Mouse (Mus musculus): ENCODE data around the gene Myl12a.

The Myl12a gene

DNA sequence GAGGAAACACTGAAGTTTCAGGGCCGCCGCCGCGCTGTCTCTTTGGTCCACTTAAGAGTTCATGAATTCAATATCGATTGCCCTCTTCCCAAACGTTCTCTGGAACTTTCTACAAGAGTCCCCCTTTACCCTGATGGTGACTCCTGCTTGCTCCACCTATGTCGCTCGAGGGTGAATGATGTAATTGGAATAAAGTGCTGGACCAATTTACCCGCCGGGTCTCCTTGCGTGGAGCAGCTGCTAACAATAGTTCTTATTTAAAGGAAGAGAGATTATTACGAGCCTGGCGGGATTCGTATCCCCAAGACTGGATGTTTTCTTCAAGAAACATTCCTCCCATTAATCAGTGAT, at the start of gene Myl12a:
Gene Myl12a (minus strand): TSS at position 135 of the 351 bp plus-strand sequence.
- DNase-seq (ENCODE audit: low spot score in 2 of 2) = no peak

DNA sequence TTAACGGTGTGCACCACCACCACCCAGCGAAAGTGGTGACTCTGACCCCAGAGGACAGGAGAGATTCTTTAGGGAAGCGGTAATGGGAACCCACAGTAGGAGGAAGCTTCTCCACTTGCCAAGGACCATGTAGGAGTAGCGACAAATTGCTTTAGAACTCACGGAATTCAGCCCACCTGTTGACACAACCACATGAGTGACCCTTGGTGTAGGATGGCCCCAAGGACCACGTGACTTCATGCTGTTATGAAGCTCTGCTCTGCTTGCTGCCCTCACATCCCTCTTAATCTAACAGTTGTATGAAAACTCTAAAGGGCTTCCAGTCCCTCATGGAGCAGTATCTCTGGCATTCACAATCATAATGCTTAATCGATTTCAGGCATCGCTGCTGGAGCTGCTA, 46.6 kb upstream of the Myl12a start:
- no peak for DNase-seq (ENCODE audit: low spot score in 2 of 2)

DNA sequence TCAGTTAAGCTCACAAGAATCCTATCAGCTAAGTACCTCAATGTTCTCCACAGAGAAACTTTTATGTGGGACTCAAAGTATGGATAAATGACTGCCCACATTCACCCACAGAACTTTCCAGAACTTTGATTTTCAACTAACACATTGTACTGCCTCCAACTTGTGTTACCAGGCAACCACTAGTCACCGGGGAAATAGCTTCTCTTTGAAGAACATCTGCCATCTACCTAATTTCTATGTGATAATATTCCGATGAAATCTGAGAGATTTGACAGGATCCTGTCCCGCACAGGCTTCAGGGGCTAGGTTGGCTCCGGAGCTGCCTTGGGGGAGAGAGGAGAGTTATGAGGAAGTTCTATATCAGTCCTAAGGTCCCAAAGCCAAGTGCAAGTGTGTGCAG, 44.2 kb upstream of the Myl12a start:
- no peak for DNase-seq (ENCODE audit: low spot score in 2 of 2)

DNA sequence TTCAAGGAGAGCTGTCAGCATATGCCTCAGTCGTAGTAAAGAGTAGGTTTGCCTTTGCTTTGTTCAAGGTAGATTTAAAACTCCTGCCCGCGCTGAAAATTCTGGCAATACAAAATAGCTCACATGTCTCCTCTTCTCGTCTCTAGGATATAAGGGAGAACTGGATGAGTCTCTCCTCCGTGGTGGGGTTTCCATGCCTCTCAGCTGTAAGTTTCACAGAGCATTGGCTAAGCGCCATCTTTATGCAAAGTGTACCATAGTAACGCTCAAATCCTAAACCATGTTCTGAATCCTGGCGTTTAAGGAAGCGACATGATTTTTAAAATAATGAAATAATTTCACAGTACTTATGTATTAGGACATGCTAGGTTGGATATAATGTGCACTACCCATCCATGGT, 42.9 kb upstream of the Myl12a start:
- DNase-seq (ENCODE audit: low spot score in 2 of 2) = no peak

DNA sequence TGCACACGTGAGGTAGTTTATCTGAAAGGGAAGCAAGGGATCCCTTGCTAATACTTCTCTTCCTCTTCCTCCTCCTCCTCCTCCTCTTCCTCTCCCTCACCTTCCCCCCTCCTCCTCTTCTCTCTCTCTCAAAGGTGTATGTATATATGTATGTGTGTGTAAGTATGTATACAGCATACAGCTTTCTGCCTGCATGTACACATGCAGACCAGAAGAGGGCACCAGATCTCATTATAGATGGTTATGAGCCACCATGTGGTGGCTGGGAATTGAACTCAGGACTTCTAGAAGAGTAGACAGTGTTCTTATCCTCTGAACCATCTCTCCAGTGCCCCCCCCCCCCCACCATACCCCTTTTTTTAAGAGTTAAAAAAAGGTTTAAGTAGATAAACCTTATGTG, 40.0 kb upstream of the Myl12a start:
- no peak for DNase-seq (ENCODE audit: low spot score in 2 of 2)

DNA sequence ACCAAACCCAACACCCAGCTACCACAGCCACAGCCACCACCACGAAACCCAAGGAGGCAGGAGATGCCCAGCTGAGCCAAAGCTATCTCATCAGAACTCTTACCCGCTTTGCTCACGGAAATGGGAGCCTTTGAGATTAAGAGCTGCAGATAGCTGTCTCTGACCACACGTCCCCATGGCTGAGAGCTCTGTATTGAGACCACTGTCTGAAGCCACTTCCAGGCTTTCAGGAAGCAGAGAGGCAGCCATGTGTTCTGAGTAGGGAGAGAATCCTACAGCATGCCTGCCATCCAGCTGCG, 37.9 kb upstream of the Myl12a start:
- DNase-seq (ENCODE audit: low spot score in 2 of 2) = no peak

DNA sequence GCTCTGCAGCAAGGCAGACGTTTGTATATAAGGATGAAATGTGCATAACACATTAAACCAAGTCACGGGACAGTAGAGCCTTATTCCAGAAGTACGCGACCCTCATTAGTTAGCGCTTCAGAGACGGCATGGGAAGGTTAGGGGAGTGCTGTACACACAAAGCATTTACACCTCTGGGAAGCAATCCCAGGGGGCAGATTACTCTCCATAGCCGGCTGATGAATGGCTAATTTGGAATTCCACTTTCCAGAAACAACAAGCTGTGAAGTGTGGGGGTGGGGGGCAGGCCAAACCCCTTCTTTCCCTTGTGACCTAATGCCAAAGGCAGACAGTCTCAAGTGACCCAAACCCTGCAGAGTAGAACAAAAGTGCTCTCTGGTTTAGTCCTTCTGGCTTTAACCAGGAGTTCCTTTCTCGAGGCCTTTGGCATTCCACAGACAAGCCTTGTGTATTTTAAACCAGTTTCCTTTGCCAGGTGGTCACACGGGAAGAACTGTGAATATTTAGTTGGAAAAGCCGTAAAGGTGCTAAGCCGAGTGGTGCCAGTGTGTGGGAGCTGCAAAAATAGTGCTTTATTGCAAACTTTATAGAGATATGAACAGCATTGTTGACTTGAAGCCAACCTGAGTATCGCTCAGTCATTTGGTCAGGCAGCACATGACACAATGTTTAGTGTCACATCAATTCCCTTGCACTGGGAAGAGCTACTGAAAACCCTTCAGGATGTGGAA, 37.3 kb upstream of the Myl12a start:
- no peak for DNase-seq (ENCODE audit: low spot score in 2 of 2)

DNA sequence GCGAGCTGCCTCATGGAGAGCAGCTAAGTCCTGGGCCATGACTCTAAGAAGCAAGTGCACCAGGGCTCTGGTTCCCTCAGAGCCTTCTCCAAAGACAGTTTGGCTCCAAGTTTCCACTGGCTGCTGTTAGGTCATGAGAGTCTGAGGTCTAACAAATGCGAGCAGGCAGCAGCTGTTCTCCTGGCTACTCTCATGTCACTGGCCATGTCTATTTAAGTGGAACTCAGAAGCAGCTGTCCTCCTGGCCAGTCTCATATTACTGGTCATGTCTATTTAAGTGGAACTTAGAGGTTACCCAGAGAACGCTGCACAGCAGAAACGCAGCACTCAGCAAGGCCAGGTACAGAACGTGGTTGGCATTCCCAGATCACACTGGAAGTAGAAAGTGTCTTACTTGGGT, 36.1 kb upstream of the Myl12a start:
- no peak for DNase-seq (ENCODE audit: low spot score in 2 of 2)

DNA sequence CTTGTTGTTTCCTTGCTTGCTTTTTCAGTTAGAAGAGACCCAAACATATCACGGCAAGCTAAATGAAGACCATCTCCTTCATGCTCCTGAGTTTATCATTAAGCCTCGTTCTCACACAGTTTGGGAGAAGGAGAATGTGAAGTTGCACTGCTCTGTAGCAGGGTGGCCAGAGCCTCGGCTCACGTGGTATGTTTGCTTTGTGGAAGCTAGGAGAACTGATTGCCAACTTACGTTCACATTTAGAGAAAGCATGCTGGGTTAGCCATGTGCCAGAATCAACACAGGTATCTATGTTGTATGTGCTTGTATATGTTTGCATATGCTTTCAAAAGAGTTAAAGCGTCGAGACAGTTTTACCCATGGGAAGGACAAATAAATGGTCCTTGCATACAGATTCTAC, 34.5 kb upstream of the Myl12a start:
- no peak for DNase-seq (ENCODE audit: low spot score in 2 of 2)

DNA sequence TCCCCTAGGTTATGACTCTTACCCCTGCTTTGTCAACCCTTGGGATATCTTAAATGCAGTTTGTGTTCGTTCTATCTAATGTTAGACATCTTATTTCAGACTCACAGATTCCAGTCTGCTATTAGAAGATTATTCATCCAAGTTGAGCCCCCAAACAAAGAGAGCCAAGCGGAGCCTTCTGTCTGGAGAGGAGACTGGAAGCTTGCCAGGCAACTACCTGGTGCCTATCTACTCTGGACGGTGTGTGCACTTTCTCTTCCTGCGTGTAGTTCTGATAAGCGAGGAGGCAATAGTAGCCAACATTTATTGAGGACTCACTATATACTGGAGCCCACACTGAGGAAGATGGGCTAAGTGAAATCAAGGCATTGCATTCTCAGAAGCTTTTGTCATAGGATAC, 31.8 kb upstream of the Myl12a start:
- DNase-seq (ENCODE audit: low spot score in 2 of 2) = no peak

DNA sequence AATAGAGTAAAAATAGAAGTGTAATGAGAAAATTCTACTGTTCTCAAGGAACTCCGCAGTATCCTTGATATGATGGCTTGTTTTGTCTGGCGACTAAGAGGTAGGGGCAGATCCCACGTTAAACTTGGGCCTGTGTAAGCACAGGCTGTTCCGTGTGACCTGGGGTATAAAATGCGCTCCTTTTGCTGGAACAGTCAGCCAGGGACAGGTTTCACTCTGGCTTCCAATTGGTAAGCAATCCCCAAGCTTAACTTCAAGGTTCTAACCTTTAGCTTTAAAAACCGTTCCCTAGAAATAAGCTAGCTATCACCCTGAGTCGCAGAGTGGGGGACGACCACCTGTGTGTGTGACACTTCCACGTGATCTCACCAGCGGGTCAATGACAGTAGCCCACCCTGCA, 30.0 kb upstream of the Myl12a start:
- DNase-seq (ENCODE audit: low spot score in 2 of 2) = no peak

DNA sequence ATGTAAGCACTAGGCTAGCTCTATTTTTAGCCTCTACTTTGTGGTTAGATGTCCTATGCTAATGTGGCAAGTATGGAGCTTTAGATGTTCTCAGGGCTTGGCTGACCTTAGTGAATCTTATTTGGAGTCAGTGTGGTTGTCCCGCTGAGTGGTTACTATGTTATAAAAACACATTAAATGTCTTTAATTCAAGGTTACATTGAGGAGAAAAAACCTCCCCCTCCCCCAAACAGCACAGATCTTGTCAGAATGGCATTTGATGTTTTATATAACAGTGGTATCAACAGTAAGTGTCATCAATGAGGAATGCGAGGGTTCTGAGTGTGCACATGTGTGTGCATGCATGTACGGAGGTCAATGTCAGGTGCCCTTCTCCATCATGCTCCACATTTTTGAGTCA, 24.5 kb upstream of the Myl12a start:
- no peak for DNase-seq (ENCODE audit: low spot score in 2 of 2)

DNA sequence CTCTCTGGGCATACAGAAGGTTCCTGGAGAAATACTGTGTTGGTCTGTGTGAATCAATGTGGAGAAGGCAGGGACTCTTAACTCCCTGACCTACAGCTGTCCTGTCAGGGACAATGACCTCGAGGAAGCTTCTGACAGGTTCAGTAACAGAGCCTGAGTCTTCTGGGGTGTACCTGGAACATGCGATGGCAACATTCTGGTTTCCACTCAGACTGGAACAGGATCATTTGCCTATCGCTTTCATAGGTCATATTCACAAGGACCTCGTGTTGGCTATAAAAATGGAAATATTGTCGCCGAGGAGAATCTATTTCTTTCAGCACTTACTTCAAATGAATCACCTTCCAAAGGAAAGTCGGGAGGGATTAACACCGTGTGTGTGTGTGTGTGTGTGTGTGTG, 23.2 kb upstream of the Myl12a start:
- no peak for DNase-seq (ENCODE audit: low spot score in 2 of 2)

DNA sequence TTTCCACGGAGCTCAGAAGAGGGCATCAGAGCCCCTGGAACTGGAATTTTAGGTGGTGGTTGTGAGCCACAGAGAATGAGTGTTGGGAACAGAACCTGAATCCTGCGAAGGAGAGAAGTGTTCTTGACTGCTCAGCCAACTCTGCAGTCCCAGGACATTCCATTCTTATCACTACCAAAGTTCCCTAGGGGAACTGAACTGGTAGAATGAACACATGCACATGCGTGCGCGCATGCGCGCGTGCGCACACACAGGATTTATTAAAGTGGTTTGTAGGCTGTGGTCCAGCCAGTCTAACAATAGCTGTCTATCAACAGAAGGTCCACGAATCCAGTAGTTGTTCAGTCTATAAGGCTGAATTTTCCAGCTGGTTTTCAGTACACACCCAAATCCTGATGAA, 21.4 kb upstream of the Myl12a start:
- no peak for DNase-seq (ENCODE audit: low spot score in 2 of 2)

DNA sequence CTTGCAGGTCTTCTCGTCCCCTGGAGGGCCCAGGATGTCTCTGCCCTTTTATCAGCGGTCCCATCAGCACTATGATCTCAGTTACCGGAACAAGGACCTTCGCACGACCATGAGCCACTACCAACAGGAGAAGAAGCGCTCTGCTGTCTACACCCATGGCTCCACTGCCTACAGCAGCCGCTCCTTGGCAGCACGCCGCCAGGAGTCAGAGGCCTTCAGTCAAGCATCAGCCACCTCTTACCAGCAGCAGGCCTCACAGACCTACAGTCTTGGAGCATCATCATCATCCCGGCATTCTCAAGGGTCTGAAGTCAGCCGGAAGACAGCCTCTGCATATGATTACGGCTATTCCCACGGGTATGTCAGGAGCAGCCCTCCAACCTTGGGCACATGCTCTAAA, 20.2 kb upstream of the Myl12a start:
- DNase-seq (ENCODE audit: low spot score in 2 of 2) = no peak

DNA sequence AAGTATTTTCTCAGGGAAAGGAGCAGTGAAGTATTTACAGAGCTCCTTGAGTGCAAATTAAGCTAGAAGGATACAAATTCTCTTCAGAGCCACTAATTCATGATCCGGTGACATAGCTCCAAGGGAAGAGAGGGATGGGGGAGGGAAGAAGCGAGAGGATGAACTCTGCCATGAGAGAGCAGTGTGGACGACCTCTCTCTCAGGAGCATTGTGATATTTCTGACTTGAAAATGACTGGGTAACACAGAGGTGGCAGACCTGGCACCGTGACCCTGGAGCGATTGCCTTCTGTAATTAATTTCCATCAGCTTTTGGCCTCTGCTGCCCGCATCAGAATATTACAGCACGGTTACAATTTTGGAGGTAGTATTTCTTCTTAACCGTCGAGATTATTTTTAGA, 17.2 kb upstream of the Myl12a start:
- DNase-seq (ENCODE audit: low spot score in 2 of 2) = no peak

DNA sequence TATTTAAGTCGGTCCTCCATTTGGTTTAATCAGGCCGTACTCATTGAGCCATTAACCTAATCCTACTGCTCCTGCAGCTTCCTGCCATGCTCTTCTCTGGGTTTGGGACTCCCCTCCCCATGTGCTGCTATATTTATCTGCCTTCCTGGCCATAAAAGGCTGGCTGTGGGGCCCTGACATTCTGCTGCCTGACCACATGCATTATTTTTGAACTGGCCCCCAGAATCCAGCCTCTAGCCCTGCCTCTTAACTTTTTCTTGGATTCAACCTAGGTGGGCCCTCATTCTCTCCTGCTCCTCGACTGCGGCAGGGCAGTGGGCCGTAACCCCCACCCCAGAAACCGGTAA, 16.6 kb upstream of the Myl12a start:
- no peak for DNase-seq (ENCODE audit: low spot score in 2 of 2)

DNA sequence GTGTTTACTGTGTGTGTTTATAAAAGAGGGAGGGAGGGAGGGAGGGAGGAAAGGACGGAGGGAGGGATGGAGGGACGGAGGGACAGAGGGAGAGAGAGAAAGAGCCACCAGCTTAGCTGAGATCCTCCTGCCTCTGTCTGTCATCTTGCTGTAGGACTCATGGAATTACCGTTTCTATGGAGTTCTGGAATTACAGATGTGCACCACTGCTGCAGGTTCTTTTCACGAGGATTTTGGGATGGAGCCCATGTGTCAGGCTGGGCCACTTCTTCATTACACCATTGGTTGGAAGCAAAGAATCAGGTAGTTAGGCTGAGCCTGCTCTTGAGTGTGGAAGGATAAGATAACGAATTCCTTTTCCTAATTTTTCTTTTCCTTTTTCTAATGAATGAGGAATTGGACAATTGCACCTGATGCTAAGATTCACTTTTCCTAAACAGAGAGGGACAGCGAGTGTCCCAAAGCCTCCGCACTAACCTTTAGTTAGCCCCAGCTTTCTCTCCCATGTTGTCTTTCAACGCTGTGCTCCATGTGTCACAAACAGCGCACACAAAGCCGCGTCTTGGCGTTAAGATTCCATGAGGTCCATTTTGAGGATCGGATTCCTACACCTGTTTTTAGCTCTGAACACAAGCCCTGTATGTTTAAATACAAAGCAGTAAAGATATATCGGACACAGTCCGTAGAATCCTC, 16.1 kb upstream of the Myl12a start:
- no peak for DNase-seq (ENCODE audit: low spot score in 2 of 2)

DNA sequence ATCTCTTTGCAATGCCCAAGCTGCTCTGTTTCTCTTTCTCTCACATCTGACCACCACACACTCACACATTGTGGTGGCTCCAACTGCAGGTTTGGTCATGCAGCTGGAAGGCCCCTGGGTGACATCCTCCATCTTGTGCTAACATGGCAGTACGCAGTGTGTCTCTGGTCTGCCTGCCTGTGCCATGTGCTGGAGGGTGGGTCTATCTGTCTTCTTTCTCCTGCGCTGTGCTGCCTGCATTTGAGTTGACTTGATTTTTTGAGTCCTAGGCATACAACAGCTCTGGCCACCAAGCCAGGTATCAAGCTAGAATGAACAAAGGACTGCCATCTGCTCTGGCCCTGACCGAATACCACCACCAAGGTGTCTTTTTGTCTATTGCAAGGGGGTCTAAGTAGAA, 15.5 kb upstream of the Myl12a start:
- DNase-seq (ENCODE audit: low spot score in 2 of 2) = no peak

DNA sequence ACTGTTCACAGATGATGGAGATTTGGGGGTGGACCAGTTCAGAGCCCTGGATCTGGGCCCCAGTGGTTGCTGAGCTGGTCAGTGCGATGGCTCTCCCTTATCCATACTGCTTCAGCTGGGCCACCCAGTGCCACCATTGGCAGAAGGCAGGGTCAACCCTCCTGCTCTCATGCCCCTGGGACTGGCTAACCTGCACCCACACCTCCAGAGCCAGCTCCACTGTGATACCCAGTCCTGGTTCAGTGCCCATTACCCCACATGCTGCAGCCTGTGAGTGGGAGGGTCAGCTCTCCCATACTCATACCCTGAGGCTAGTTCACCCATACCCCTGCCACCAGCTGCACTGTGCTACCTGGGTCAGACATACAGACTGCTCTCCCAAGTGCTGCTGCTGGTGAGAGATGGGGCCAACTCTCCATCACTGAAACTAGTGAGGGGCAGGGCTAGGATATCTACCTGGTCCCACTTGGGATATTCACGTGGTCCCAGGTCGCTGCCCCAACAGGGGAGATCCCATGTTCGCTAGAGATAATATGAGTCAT, 14.8 kb upstream of the Myl12a start:
- no peak for DNase-seq (ENCODE audit: low spot score in 2 of 2)

DNA sequence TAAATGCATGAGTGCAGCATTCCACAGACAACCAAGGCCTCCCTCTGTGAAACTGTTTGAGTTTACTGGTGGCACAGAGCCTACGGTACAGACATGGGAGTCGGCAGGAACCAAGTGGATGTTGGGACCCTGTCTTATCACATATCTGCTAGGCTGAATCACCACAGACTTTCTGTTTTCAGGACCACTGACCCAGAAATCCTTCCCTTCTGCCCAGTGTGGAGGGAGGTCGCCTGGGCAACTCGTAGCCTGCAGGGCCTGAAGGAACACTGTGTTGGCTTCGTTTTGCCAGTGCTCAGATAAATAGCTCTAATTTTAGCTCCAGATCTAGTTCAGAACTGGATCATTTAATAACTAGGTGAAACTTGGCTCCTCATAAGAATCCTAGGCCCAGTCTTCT, 12.2 kb upstream of the Myl12a start:
- DNase-seq (ENCODE audit: low spot score in 2 of 2) = no peak

DNA sequence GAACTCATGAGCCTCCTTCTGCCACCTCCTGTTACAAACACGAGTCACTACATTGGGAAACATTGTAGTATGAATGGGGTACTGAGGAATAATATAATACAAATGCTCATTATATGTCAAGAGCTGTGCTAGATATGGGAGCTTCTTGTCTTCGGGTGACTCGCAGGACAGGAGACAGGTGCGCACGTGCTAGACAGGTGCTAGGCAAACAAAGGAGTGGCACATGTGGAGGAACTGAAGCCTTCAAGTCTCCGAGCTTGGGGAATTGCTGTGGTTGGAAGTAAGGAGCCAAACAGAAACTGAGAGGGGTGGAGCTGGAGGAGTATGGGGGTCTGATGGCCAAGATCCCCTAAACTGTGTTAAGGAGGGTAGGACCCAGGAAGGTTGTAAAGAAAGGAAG, 10.4 kb upstream of the Myl12a start:
- DNase-seq (ENCODE audit: low spot score in 2 of 2) = no peak

DNA sequence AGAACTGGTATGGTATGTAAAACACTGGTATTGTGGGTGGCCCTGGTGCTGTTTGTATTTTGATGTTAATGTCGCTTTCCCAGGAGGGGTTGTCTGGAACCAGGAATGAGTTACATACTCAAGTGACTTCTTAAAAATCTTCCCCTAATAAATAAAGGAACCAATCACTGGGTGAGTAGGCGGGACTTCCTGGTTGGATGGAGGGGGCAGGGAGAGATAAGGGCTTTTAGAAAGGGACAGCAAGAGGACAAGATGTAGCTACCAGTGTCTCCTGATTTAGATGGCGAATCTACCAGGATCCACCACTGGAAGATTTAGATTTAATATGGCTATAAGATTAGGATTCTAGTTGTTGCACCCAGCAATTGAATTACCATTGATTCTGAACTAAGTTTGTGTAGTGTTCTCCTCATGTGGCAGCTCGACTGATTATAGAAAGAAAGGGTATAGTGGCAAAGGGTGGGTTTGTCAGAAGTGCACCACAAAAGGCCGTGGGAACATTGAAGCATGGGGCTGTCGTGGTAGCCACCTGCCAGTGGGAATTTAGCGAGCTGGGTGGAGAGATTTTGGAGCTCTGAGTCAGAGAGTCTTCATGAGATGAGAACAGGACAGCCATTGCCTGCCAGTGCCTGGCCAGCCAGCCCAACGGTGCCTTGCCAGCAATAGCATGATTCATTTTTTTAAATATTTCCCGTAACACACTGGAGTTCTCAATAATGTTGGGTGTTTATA, 9.4 kb upstream of the Myl12a start:
- no peak for DNase-seq (ENCODE audit: low spot score in 2 of 2)
